Mouse (Mus musculus): ENCODE results near the gene 1700007K13Rik.

1700007K13Rik gene

GRCm38 (mm10) chr2:28469461-28469860 is 3.3 kb upstream of the 1700007K13Rik start:
- in situ Hi-C loops (cut with MboI, MseI) = no loop called here

DNA sequence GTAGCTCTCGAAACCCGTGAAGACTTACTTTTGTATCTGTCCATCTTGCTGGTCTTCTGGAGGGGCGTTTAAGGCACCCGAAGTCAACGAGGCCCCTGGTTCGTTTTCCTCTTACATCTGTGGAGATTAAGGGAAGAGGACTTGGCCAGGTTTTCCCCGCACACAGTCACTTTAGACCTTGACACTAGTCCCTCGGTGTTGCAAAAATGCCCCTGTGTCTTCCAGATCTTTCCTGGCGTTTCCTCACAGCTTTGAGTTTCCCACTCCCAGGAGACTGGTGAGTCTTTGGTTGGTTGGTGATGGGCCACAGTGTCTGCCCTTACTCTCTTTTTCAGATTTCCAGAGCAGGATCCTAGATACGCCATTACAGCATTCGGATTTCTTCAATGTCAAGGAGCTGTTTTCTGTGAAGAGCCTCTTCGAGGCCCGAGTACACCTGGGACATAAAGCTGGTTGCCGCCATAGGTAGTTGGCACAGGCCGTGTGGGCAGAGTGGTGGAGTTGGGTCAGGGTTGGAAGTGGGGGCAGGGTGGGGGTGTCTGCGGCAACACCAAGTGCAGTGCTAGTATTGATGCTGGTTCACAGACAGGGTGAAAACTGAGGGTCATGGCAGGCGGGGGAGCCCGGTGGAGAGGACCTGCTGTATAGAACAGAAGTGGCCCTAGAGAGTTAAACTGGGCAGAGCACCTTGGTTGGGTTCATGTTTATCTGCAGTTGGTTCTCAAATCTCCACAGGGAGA is 2.5 kb upstream of the 1700007K13Rik start:
- in situ Hi-C loops (cut with MboI, MseI) = no loop called here

DNA sequence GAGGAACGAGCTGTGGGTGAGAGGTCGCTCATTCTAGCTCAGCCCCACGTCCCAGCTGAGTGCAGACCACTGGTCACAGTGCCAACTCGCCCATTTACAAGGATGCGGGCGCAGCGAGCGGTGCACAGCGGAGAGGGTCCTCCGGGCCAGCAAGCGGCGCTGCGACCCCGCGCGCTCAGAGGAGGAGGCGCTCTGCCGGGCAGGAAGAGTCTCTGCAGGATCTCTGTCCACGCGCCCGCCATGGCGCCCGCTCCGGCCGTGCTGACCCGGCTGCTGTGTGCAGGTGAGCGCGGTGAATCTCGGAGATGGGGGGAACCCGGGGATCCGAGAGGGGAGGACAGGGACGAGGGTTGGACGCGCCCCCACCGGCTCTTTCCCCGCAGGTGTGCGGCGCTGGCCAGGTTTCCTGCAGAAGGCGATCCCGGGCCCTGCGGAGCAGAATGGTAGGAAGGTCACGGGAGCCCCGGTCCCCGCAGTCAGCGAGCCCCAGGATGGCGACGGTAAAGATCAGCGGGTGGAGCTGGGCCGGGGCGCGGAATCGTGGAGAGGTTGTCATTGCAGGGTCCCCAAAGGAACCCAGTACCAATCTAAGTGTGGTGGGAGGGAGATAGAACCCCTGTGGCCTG is 1.8 kb upstream of the 1700007K13Rik start, which contains the start of gene Mrps2:
Gene Mrps2, plus strand, starts transcription at position 207 of the 626 bp plus-strand sequence.
- in situ Hi-C loops (cut with MboI, MseI) = no loop called here

GRCm38 (mm10) chr2:28464919-28465318 is 1.2 kb downstream of the 1700007K13Rik start:
- in situ Hi-C loops (cut with MboI, MseI) = no loop called here

DNA sequence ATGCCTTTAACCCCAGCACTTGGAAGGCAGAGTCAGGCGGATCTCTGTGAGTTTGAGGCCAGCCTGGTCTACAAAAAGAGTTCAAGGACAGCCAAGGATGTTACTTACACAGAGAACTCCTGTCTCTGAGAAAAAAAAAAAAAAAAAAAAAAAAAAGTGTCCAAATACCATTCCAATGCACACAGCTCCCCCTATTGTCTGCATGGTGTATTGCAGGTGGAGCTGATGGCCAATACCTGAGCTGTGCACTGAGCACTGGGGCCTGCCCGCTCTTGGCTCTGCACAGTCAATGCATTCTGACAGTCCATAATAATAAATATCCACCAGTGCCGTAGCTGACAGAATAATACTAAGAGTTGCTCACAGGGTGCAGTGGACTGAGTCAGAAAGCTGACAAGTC is 2.2 kb downstream of the 1700007K13Rik start:
- in situ Hi-C loops (cut with MboI, MseI) = no loop called here

GRCm38 (mm10) chr2:28456616-28457015 is 9.5 kb downstream of the 1700007K13Rik start:
- in situ Hi-C loops (cut with MboI, MseI) = no loop called here

DNA sequence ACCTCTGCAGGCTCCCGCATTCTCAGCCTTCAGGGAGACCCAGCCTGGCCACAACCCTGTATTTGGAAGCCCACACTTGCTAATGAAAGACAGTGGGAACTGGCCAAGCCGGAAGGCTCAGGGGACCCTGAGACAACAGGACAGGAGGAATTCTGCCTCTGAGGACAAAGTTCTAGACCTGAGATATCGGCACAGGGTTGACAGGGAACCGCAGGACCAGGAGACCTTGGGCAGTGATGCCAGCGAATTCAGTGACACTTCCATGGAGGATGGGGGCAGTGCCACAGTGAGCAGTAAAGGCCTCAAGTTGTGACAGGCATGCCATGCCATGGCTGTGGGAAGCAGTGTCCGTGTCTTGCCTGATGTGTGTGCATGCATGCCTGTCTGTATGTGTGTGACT is 12.6 kb downstream of the 1700007K13Rik start:
- in situ Hi-C loops (cut with MboI, MseI) = no loop called here

- in situ Hi-C loops (cut with MboI, MseI) = no loop called here
Measured at GRCm38 (mm10) chr2:28451663-28452062, 14.5 kb downstream of the 1700007K13Rik start.

DNA sequence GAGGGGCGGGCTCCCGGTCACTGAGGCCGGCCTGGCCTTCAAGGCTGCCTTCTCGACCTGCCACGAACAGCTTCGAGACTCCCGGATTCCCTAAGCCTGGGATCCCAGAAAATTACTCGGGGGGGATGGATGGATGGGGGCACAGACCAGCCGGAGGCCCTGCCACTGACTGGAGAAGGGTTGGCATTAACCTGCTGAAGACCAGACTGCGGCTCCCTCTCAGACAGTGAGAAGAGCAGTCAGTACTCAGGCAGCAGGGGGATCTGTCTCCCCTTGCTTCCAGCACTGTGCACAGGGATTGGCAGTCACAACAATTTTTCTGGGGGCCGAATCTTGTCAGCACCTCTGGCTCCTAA is 18.8 kb downstream of the 1700007K13Rik start:
- in situ Hi-C loops (cut with MboI, MseI) = no loop called here

DNA sequence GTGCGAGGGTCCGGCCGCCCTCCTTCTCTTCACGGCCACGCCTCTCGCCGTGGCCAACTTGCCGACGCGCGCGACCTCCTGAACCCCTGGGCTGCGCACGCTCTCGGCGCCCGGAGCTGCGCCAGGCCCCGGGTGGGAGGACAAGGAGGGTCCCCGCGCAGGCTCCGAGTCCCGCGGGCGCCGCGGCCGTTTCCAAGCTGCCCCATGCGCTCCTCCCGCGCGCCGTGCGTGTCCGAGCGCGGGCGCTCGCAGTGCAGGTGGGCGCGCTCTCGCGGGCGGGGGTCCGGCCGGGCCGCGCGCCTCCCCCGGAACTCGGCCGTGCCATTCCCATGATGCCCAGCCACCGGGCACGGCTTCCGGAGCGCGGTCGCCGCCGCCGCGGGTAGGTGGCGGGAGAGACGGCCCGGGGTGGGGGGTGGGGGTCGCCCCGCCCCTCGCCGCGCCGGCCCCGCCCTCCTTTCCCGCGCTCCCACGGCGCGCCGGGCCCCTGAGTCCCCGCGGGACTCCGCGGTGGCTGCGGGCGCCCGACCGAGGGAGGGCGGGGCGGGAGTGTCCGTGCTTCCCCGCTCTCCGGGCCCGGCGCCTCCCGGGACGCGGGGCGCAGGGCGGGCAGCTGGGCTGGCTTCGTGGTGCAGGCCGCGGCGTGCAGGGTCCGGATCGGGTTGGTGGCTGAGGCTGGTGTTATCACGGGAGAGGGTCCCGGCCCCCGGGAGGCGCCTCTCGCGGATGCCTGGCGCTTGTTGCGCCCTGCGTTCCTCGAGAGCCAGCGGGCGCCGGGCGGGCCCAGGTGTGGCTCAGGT is 19.4 kb downstream of the 1700007K13Rik start, which contains the start of gene Ppp1r26:
Gene Ppp1r26, plus strand, starts transcription at position 286 of the 800 bp plus-strand sequence.
- in situ Hi-C loops (cut with MboI, MseI) = no loop called here

DNA sequence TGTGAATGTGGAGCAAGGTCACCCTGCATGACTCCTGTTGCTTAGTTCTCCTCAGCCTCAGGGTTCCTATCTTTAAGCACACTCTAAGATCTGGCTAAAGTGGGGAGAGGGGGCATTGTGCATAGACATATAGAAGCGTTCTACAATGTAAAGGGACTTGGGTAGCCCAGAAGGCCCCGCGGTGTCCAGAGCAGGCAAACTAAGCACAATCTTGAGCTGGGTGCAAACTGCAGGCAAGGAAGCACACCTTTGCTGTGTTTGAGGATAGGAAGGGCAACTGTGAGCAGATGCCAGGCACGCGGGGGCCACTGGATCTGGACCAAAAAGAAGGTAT is 20.0 kb downstream of the 1700007K13Rik start:
- in situ Hi-C loops (cut with MboI, MseI) = no loop called here

DNA sequence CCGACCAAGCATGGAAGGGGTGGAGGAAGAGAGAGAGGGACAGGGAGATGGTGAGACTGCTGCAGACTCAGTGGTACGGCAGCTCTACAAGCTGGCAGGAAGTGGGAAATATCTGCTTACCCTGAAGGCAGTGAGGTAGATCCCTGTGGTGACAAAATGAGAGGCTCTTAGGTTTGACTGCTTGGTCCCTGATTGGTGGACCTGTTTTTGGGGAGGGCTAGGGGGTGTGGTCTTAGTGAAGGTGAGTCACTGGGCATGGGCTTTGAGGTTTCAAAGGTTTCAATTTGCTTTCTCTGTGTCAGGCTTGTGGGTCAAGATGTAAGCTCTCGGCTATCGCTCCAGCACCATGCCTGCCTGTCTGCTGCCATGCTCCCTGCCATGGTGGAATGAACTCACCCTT is 21.1 kb downstream of the 1700007K13Rik start:
- in situ Hi-C loops (cut with MboI, MseI) = no loop called here

- in situ Hi-C loops (cut with MboI, MseI) = no loop called here
Measured at GRCm38 (mm10) chr2:28440842-28441241, 25.3 kb downstream of the 1700007K13Rik start.

- in situ Hi-C loops (cut with MboI, MseI) = no loop called here
Measured at GRCm38 (mm10) chr2:28435401-28435800, 30.7 kb downstream of the 1700007K13Rik start.

- in situ Hi-C loops (cut with MboI, MseI) = no loop called here
Measured at GRCm38 (mm10) chr2:28433512-28433911, 32.6 kb downstream of the 1700007K13Rik start.

- in situ Hi-C loops (cut with MboI, MseI) = no loop called here
Measured at GRCm38 (mm10) chr2:28432811-28433210, 33.3 kb downstream of the 1700007K13Rik start.

DNA sequence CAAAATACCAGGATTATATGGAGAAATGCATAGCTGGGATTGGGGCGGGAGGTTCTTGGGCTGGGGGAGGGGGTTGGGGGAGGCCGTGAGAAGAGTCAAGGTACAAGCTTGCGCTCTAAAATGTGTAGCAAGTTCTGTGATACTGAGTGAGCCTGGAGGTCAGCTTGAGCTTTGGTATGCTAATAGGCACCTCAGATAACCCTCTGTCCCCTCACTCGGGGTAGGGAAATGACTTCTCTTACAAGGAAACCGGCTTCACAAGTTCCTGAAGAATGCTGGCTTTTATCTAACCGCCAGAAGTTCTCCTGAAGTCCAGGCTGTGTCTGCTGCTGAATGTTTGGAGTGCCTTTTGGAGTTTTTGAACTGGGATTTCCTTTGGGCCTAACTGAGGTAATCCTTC is 35.3 kb downstream of the 1700007K13Rik start:
- in situ Hi-C loops (cut with MboI, MseI) = no loop called here

DNA sequence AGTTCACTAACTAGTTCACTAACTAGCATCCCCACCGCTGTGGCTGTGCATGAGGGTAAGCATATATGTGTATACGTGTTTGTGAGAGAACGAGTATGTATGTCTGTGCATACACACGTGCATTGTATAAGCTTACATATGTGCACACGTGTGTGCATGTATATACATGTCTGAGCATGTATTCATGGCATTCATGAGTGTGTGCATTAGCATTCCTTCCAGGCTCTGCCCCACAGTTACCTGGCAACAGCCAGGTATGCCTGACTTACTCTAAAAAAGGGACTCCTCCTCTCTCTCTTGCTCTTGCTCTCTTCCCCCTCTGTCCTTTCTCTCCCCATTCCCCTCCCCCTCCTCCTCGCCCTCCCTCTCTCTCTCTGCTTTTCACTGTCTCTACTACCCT is 38.9 kb downstream of the 1700007K13Rik start:
- in situ Hi-C loops (cut with MboI, MseI) = no loop called here

DNA sequence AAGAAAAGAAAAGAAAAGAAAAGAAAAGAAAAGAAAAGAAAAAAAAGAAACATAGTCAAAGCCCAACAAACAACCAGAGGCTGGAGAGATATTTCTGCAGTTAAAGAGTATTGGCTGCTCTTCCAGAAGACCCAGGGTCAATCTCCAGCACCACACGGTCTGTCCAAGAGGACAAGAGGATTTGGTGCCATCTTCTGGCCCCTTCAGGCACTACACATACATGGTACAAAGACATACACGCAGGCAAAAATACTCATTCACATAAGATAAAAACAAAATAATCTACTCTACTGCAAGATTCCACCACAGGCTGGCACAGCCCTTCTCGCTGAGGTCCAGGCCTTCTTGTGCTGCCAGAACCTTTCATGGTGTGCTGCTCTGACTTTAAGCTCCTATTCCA is 43.0 kb downstream of the 1700007K13Rik start:
- in situ Hi-C loops (cut with MboI, MseI) = loop anchor here (5.0 kb wide), 1 partner anchor 221 kb away; no protein-coding TSS in a partner anchor

- in situ Hi-C loops (cut with MboI, MseI) = loop anchor here (5.0 kb wide), 1 partner anchor 218 kb away; no protein-coding TSS in a partner anchor
Measured at GRCm38 (mm10) chr2:28419898-28420297, 46.2 kb downstream of the 1700007K13Rik start.

GRCm38 (mm10) chr2:28418034-28418433 is 48.1 kb downstream of the 1700007K13Rik start:
- in situ Hi-C loops (cut with MboI, MseI) = no loop called here

DNA sequence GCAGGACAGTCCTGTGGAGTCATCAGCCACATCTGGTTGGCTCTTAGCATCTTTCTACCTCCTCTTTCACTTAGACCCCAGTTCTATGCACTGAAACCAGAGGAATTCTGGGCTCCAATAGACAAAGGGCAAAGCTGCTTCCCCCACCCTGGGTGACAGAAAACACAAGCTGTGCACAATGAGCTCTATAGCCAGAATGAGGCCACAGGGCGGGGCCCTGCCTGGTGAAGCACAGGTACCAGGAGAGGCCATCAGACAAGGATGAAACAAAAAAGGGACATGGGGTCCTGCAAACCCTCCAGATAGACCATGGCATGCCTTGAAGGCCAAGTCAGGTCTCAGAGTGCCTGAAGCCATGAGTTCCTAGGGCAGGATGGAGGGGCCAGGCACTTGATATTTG is 49.6 kb downstream of the 1700007K13Rik start:
- in situ Hi-C loops (cut with MboI, MseI) = no loop called here

Measured in regulatory T cell (primary cell).